Mouse (Mus musculus): ENCODE data around the gene Pcgf6. TPM values are rescaled to one million over a fixed set of nuclear protein-coding genes. Genes with fewer than 3 reads are reported as not detected.
"Not testable (repeated sequence)": the region's sequence is repeated elsewhere in the genome, so short reads cannot be mapped to it uniquely, and the experiment has no call there.

Pcgf6 gene
- total RNA-seq, 2 experiments from 2014 or later, result 15.7 to 18.0 TPM

DNA sequence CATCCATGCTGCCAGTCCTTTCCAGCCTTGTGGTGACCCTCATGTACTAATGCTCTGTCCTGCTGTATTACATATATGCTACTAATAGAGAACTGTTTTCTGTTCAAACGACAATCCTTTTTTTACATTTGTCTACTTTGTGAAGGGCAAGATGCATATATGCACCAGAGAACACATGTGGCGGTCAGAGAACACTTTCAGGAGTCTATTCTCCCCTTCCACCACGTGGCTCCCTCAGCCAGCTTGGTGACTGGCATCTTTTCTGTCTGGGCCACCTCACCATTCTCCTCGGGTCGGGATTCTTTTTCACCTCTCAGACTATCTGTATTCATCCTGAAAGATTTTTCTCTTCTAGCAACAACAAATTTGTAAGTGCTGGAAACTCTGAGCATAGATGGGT, 44.8 kb downstream of the Pcgf6 start:
- DNase-seq (ENCODE audit: extremely low spot score in 1 of 2, low spot score in 2 of 2), result no peak
- intact Hi-C loops (cut with DNase I), result no loop called here

DNA sequence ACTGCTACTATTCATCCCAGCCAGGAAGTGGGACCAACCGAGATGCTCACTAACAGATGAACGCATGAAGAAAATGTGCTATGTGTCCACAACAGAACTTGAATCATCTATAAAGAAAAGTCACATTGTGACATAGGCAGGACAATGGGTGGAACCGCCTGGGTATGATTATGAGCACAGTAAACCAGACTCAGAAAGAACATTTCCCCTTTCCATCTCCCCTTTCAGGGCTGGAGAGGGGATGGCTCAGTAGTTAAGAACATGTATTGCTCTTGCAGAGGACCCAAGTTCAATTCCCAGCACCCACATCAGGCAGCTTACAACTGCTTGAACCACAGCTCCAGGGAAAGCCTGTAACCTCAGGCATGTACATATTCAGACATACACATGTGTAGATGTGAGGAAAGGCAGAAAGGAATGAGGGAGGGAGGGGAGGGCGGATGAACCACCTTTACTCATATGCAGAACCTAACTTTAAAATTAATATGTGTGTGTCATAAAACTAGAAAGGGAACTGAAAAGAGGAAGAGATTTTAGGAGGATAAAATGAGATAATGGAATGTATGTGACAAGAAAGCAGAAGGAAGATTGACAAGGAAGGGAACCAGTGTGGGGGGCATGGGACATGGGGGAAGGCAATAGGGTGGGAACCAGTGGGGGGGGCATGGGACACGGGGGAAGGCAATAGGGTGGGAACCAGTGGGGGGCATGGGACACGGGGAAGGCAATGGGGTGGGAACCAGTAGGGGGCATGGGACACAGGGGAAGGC, 46.8 kb downstream of the Pcgf6 start:
- intact Hi-C loops (cut with DNase I), result no loop called here
- DNase-seq (ENCODE audit: extremely low spot score in 1 of 2, low spot score in 2 of 2), result no peak

DNA sequence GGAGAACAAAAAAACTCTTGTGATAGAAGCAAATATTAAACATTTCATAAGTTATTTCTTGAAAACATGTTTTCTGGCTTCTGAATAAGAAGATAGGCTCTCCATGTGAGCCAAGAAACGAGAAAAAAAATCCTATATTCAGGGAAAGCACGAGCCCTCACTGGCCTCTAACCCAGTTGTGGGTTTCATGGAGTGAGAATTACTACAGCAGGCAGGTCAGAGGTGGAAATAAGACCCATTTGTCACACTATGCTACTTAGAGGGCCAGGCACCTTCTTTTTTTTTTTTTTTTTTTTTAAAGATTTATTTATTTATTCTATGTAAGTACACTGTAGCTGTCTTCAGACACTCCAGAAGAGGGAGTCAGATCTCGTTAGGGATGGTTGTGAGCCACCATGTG, 50.3 kb downstream of the Pcgf6 start:
- intact Hi-C loops (cut with DNase I); DNase-seq (ENCODE audit: extremely low spot score in 1 of 2, low spot score in 2 of 2): not testable (repeated sequence)

DNA sequence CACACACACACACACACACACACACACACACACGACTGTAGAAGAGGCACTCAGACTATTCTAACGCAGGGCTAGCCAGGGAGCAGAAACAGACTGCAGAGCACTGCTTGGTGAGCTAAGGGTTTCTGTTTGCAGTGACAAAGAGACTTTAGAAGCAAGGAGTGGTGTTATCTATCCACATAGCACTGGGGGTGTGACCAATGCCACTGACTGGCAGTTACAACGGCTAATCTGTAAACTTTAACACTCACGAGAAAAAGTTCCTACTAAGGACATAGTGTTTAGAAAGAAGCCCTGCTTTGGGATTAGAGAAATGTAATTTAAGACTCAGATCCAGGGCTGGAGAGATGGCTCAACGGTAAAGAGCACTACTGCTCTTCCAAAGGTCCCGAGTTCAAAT, 51.0 kb downstream of the Pcgf6 start:
- intact Hi-C loops (cut with DNase I), result loop anchor here (5.0 kb wide), 1 partner anchor 237 kb away; the partner anchor contains the start of gene Cnnm2
- no peak for DNase-seq (ENCODE audit: extremely low spot score in 1 of 2, low spot score in 2 of 2)

DNA sequence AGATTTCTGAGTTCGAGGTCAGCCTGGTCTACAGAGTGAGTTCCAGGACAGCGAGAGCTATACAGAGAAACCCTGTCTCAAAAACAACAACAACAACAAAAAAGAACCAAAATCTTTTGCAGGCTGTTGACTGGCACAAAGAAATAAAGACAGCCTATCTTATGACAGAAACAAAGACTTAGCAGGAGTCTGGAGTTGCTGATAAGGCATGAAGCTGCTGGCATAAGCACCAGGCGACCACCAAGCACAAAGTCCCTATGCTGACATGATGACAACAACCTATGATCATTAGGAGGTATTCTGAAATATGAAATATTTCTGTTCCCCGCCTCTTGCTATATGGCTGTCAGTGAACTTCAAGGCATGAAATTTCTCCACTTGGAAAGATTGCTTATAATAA, 51.8 kb downstream of the Pcgf6 start:
- DNase-seq (ENCODE audit: extremely low spot score in 1 of 2, low spot score in 2 of 2), result no peak
- intact Hi-C loops (cut with DNase I), result loop anchor here (5.0 kb wide), 1 partner anchor 237 kb away; the partner anchor contains the start of gene Cnnm2

DNA sequence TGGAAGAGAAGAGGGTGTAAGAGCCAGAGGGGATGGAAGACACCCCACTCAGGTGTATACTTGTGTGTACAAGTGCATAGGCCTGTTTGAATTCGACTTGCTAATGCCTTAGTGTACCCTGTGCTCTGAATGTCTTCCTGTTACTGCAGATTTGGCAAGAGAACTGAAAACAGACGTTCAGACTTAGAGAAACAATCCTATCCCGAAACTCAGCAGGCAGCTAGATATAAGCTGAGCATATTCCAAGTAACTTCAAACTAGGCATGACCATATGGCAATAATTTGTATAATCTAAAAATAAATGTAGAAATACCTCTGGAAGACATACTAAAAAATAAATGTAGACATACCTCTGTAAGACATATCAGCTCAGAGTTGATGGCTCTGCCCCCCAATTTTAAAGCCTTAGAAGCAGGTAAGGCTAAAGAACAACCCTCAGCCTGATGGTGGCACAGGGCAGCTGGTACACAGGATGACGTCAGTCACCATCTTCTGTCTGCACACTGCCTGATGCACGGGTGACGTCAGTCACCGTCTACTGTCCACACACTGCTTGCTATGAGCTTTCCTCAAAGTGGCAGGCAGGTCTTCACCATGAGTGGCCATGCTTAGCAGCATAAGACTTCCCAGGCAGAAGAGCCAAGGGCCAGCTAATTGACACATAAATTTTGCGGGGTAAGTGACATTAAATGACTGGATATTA, 52.4 kb downstream of the Pcgf6 start:
- no peak for DNase-seq (ENCODE audit: extremely low spot score in 1 of 2, low spot score in 2 of 2)

DNA sequence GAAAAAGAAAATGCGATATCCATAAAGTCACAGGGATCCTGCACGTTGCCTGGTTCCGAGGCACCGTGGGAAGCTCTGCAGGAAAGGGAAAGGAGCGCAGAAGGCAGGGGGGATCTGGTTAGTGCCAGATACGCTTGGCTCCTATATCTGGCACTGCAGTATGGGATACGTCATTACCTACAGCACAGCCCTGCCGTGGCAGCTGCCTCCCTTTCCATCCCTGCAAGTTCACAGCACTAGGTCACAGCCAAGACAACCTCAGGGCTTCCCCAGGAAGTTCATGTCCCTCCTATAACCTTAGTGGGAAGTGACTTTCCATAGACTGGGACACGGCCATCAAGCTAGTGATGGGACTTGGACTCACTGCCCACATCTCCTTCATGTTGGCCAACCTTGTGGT, 54.6 kb downstream of the Pcgf6 start:
- intact Hi-C loops (cut with DNase I), result loop anchor here (5.0 kb wide), 1 partner anchor 234 kb away; the partner anchor contains the start of gene Cnnm2

More for the DNA sequence above, 52.4 kb downstream of the Pcgf6 start:
- intact Hi-C loops (cut with DNase I), result loop anchor here (5.0 kb wide), 1 partner anchor 236 kb away; the partner anchor contains the start of gene Cnnm2

DNA sequence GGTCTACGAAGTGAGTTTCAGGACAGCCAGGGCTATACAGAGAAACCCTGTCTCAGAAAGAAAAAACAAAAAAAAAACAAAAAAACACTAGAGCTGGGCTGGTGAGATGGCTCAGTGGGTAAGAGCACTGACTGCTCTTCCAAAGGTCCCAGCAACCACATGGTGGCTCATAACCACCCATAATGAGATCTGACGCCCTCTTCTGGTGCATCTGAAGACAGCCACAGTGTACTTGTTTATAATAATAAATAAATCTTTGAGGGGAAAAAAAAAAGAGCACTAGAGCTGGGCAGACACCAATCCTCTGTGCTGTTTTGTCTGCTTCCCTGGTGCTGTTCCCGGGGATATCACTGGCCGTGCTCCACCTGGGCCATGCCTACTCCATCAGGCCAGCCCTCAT, 58.4 kb downstream of the Pcgf6 start:
- intact Hi-C loops (cut with DNase I); DNase-seq (ENCODE audit: extremely low spot score in 1 of 2, low spot score in 2 of 2): not testable (repeated sequence)

More for the DNA sequence above, 54.6 kb downstream of the Pcgf6 start:
- DNase-seq (ENCODE audit: extremely low spot score in 1 of 2, low spot score in 2 of 2), result no peak

DNA sequence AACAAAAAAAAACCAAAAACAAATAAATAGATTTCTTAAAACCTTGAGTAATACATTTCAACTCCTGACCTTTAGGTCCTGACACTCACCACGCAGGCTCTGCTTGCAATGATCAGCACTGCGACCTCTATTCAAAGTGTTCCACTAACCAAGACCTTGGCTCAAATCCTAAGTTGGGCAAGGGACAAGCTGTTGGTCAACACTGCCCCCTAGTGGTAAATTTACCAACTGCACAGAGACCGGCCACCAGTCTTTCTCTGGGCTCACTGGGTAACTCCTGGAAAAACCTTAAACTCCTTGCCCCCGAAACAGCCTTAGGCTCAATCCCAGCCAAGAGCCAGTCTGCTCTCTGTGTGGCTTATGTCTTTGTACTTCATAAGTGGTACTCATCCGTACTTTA, 59.6 kb downstream of the Pcgf6 start:
- intact Hi-C loops (cut with DNase I), result loop anchor here (2.0 kb wide), 1 partner anchor 114 kb away; no protein-coding TSS in a partner anchor
- DNase-seq (ENCODE audit: extremely low spot score in 1 of 2, low spot score in 2 of 2), result peak; percentile 77 to 79

DNA sequence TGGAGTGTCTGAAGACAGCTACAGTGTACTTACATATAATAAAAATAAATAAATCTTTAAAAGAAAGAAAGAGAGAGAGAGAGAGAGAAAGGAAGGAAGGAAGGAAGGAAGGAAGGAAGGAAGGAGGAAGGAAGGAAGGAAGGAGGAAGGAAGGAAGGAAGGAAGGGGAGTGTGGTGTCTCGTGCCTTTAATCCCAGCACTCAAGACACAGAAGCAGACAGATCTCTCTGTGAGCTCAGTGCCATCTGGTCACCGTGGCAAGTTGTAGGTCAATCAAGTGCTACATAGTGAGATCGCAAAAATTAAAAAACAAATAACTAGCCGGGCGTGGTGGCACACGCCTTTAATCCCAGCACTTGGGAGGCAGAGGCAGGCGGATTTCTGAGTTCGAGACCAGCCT, 60.1 kb downstream of the Pcgf6 start:
- not testable (repeated sequence) for DNase-seq (ENCODE audit: extremely low spot score in 1 of 2, low spot score in 2 of 2)
- intact Hi-C loops (cut with DNase I), result loop anchor here (2.0 kb wide), 1 partner anchor 114 kb away; no protein-coding TSS in a partner anchor

DNA sequence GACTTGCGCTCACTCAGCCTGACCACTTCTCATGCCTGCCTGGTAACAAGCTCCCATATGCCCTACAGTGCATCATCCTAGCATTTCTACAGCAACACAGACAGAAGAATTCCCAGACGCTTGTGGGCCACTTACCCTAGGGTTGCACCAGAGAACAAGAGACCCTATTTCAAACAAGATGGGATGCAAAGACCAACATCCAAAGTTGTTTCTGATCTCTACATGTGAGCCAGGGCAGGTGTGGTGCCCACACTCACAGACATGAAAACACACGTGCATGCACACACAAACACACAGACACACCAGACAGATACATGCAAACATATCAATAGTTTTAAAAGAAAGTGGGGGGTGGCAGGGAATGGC, 60.6 kb downstream of the Pcgf6 start:
- intact Hi-C loops (cut with DNase I), result loop anchor here (2.0 kb wide), 1 partner anchor 113 kb away; no protein-coding TSS in a partner anchor

DNA sequence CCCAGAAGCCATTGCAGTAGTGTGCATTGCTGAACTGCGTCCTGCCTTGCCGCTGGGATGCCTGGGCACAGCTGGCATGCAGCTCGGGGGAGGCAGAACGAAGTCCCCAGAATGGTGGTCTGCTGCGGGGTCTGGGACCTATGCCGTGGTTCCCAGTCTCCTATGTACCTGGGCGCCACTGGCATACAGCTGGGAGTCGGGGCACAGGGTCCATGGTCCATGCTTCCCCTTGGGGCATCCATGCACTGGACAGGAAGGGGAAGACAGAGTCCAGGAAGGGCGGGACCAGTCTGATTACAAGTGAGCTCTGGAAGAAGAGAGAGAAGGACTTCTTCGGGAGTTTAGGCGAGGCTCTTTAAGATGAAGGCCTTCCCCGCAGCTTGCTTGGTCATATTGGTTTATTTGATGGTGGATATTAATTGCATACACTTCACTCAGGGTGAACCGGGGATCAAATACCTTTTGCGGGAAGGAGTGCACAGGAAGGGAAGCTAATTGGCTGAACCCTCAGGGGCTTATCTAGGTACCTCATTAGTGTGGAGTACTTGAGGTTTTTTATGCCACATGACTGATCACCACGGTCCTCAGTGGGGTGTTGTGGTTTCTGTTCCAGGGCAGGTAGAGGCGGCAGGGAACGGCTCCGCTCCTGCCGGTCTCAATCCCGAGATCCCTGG, 61.1 kb downstream of the Pcgf6 start:
- intact Hi-C loops (cut with DNase I), result loop anchor here (2.0 kb wide), 1 partner anchor 113 kb away; no protein-coding TSS in a partner anchor
- DNase-seq (ENCODE audit: extremely low spot score in 1 of 2, low spot score in 2 of 2), result no peak

More for the DNA sequence above, 60.6 kb downstream of the Pcgf6 start:
- no peak for DNase-seq (ENCODE audit: extremely low spot score in 1 of 2, low spot score in 2 of 2)

DNA sequence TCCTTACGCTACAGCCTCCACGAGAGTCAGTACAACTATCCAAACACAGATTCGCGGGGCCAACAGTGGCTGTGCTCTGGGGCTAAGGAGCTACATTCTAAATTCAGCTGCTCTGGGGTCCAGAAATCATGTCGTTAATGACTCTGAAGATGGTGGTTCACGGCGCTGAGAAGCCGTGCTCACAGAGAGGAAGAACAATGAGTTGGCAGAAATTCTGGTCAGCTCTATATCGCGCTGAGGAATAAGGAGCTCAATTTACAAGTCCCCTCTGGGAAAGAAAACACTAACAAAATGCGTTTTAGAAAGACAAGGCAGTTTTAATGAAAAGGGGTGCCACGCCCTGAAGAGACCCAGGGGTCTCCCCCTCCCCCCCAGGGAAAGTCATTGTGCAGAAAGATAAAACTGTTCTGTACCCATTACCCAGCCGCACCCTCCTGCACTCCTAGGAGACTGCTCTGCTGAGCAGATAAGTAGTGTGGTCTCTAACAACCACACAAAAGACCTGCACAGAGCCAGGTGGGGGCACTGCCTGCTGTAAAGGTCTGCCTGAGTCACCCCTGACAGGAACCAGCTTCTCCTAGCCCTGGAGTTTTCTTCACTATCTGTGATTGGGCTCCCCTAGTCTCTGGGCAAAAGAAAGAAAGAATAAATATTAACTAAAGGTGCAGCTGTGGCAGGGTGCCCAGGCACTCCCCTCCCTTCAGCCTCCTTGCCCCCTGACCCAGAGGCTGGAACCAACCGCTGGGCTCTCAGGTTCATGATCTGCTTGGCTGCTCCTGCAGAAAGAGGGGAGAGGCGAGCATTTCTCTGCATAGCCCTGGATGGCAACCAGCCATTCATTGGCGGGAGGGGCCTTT, 62.2 kb downstream of the Pcgf6 start:
- intact Hi-C loops (cut with DNase I), result no loop called here
- DNase-seq (ENCODE audit: extremely low spot score in 1 of 2, low spot score in 2 of 2), result no peak

DNA sequence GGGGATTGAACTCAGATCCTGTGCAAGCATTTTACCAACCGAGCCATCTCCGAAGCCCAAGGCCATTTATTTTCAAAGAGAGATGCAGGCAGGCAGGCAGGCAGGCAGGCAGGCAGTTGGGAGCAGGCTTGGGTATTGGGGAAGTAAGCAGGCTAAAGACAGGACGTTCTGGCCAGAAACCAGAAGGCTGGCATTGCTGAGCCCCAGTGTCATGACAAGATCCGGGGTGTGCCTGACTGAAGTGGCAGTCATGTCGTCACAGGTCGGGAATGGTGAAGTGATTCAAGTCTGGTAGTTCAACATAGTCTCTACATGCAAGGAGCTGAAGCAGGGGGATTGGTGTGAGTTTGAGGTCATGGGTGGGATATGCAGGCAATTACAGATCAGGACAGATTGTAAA, 63.1 kb downstream of the Pcgf6 start:
- no peak for DNase-seq (ENCODE audit: extremely low spot score in 1 of 2, low spot score in 2 of 2)
- intact Hi-C loops (cut with DNase I), result no loop called here

DNA sequence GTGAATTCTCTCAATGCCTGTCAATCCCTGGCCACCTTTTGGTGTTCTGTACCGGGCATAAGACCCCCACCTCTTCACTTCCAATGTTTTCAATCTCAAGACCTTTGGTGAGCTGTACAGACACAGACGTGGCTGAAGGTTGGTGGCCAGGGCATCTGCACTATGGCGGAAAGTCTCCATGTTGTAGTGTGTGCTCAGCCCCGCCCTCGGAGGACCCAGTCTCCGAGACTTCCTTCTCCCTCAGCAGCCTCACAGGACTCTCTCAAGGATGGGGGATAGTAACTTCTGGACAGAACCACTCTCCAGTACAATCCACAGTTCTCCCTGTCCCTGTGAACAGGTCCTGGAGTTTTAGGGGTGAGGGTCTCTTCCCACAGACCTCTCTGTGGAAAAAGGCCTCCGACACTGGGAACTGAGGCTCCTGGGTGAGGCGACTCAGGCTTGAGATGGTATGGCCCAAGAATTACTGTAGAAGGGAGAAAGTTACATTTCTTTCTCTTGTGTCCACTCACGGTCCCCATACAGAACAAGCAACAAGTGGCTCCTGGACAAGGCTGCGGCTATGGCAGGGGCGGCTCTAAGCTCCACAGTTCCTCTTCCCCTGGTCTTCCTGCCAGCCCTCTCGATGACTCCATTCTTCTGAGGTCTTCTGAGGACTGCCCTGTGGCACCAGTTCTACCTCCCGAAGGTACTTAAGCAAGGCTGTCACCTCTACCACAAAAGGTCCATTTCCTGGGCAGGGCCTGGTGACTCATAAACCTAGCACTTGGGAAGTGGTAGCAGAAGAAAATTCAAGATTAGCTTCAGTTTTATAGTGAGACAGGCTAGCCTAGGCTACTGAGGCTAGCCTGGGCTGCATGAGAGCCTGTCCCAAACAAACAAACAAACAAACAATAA, 65.7 kb downstream of the Pcgf6 start:
- DNase-seq (ENCODE audit: extremely low spot score in 1 of 2, low spot score in 2 of 2), result no peak
- intact Hi-C loops (cut with DNase I), result no loop called here

DNA sequence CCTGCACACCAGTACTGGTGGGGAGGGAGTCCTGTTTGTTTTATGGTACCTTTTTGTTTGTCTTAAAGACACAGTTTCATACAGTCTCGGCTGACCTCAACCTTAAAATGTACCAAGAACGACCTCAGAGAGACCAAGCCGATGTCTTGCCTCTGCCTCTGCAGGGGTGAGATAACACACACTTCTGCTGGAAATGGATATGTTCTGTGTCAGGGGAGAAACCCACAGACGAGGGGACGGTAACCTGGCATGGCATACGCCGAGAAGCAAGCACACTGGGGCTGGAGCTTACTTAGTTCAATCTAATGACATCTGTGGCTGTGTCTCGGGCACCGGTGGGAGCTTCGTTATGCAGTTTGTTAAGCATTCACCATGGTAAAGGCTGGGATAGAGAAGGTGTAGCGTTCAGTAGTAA, 66.7 kb downstream of the Pcgf6 start:
- intact Hi-C loops (cut with DNase I), result no loop called here
- DNase-seq (ENCODE audit: extremely low spot score in 1 of 2, low spot score in 2 of 2), result no peak
